Mouse (Mus musculus) C2C12 (cell line): Measurements from ENCODE around the gene Kcnk5. TPM values are rescaled to one million over a fixed set of nuclear protein-coding genes. Genes with fewer than 3 reads are reported as not detected.
A peak's percentile ranks its signal among the peaks of the same experiment; 100 is the strongest.

ENCODE experiments used
- H3K27me3 ChIP-seq: one replicate; pipeline ENCODE4 v1.6.1; 2011; ENCODE audit not compliant: control insufficient read depth, insufficient read depth, insufficient read length
- H3K36me3 ChIP-seq: one replicate; pipeline ENCODE4 v1.6.1; 2011; ENCODE audit not compliant: control insufficient read depth, insufficient read depth
- H3K4me3 ChIP-seq: one replicate; pipeline ENCODE4 v1.5.1; 2011; ENCODE audit warnings: mild to moderate bottlenecking, control low read depth; ENCODE audit not compliant: poor library complexity, insufficient read depth, severe bottlenecking
- H3K79me2 ChIP-seq: one replicate; pipeline ENCODE4 v1.6.1; 2011; ENCODE audit not compliant: control insufficient read depth, insufficient read depth
- H3K79me3 ChIP-seq: one replicate; pipeline ENCODE4 v1.6.1; 2011; ENCODE audit warnings: low read depth, control low read depth
- H3ac ChIP-seq: one replicate; pipeline ENCODE3; 2011; ENCODE audit warnings: low read depth; ENCODE audit not compliant: control insufficient read depth, insufficient read length
- CEBPB ChIP-seq: IDR thresholded peaks from one replicate; pipeline ENCODE4 v1.6.1; 2011; ENCODE audit warnings: low read depth, mild to moderate bottlenecking, control low read depth, moderate library complexity
- CTCF ChIP-seq: IDR thresholded peaks from one replicate; pipeline ENCODE4 v1.5.1; 2011; ENCODE audit not compliant: control insufficient read depth, insufficient read depth, insufficient read length
- FOSL1 ChIP-seq: IDR thresholded peaks from one replicate; pipeline ENCODE4 v1.8.0; 2011; ENCODE audit warnings: mild to moderate bottlenecking, low read length; ENCODE audit not compliant: poor library complexity, insufficient read depth, severe bottlenecking
- MAX ChIP-seq: IDR thresholded peaks from one replicate; pipeline ENCODE4 v1.6.1; 2011; ENCODE audit warnings: mild to moderate bottlenecking, control low read depth
- MYOD1 ChIP-seq: IDR thresholded peaks from one replicate; pipeline ENCODE4 v1.6.1; 2011; ENCODE audit warnings: low read depth; ENCODE audit not compliant: control insufficient read depth, insufficient read length
- MYOG ChIP-seq: IDR thresholded peaks from one replicate; pipeline ENCODE4 v1.6.1; 2011; ENCODE audit not compliant: control insufficient read depth, insufficient read length; ENCODE audit errors: extremely low read depth
- USF1 ChIP-seq: IDR thresholded peaks from one replicate; pipeline ENCODE4 v1.6.1; 2011; ENCODE audit warnings: low read depth, mild to moderate bottlenecking, control low read depth, moderate library complexity
- polyA plus RNA-seq: library from polyadenylated mRNA; unstranded; fragments of >200 nt; fragmentation: generic; extraction: Trizol; gene quantifications from one replicate; pipeline ENCODE4 v1.2.1, GENCODE M21; 2012; ENCODE audit warnings: missing spikeins

Gene Kcnk5
- polyA plus RNA-seq, 1 experiment = 10.1 TPM

DNA sequence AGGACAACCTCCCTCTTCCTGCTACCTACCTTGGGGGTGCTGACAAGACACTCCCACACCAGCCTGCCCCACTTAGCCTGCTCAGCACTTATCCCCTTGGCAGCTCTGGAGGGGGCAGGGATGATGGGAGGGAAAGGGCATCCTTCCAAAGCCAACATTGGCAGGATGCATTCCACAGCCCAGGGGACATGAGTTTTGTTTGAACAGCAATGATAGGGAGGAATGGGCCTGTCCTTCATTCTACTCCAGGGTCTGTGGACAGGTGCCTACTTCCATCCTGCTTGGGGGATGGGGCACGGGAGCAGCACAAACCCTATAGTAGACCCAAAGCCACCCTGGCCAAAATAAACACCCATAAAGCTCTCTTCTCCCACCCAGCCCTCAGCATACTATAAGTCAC, 16.2 kb downstream of the Kcnk5 start:
- no peak overlapping the region for H3ac ChIP-seq
- TF ChIP-seq MYOG = no peak
- no peak for TF ChIP-seq FOSL1
- no peak for TF ChIP-seq CEBPB
- peak; percentile 58 for TF ChIP-seq MYOD1

DNA sequence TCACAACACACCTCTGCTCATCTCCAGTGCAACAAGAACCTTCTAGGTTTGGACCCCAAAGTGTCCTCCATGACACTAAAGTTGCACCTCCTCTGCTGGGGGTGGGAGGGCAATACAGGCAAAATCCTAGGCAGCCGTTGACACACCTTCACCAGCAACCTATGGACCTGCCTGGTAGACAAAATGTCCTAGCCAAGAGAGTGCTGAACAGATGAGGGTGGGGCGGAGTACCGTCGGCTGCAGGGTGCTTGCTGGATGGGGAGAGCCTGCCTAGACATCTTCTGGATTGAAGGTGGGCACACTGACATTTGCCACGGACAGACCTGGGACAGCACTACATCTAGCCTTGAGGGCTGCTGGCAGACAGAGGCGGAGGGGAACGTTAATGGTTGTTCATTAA, 17.2 kb downstream of the Kcnk5 start:
- Histone ChIP-seq H3K79me2 (peaks cover 96% of the 10 kb centered on the region), H3K79me3 (peaks cover 38% of the 10 kb centered on the region), H3K27me3 (no peaks in the 10 kb centered on the region), H3K36me3 (no peaks in the 10 kb centered on the region), H3ac (no peak overlapping the region), H3K4me3 (no peak overlapping the region)
- TF ChIP-seq FOSL1 (no peak), MYOD1 (no peak), USF1 (no peak), MYOG (no peak), MAX (no peak), CTCF (no peak), CEBPB (no peak)

More for the DNA sequence above, 16.2 kb downstream of the Kcnk5 start:
- peaks cover 96% of the 10 kb centered on the region for H3K79me2 ChIP-seq
- no peaks in the 10 kb centered on the region for H3K27me3 ChIP-seq
- H3K36me3 ChIP-seq = no peaks in the 10 kb centered on the region
- peaks cover 38% of the 10 kb centered on the region for H3K79me3 ChIP-seq
- peak overlapping the region; percentile 8 for H3K4me3 ChIP-seq

DNA sequence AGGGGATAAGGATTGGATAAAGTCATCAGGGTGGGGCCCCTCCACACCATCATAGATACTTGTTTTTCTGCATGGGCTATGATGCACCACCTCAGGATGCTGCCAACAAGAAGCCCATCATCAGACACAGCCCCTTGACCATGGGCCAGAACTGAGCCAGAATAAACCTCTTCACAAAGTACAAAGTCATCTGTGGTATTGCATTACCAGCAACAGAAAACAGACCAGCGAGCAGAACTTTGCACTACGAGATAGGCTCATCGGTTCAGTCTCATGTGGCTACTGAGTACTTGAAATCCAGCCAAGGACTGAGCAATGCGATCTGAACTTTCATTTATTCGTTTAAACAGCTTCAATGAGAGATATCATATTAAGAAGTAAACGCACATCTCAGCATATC, 18.9 kb downstream of the Kcnk5 start:
- TF ChIP-seq MYOG = no peak
- no peak for TF ChIP-seq CTCF
- no peak for TF ChIP-seq MAX
- TF ChIP-seq USF1 = no peak
- peak; percentile 35 for TF ChIP-seq CEBPB
- Histone ChIP-seq H3K79me3 (peaks cover 39% of the 10 kb centered on the region), H3K4me3 (no peak overlapping the region), H3ac (no peak overlapping the region), H3K27me3 (no peaks in the 10 kb centered on the region), H3K79me2 (peaks cover 96% of the 10 kb centered on the region), H3K36me3 (peaks cover 4% of the 10 kb centered on the region)

DNA sequence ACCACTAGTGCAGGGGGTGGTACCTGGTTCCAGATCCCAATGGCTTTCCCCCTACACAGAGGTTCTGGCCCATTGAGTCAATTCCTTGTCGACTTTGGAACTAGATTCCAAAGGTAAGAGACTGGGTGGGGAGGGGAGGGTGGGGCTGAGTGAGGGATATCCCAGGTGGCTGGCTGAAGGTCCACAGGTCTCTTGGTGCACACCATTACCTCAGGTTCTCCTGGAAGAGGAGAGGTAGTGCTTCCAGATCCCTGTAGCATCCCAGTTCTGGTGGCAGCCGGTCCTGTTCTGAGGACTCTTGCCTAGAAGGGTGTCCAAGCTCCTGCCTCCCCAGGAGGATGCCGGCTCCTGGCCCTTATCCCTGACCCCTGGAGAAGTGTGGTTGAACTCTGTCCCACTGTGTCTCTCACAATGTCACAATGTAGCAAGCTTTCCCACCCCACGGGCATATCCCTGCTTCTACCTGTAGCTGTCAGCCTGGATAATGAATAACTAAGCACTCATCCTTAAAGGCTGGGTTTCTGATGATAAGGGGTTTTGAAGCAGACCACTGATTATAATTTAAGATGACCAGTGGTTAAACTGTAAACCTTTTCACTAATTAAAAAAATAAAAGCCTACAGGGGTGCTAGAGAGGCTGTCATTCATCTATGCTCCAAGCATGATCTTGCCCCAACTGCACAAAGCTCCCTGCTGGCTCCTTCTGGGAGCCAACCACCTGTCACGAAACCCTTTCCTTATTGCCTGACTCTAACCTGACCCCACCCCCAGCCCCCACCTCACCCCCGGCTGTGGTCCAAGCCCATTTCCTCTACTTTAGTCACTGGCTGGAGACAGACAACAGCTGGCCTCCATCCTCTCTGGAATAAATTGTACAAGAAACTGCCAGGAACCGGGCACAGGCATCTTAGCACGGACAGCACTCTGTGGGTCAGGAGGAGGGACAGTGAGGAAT, 22.6 kb downstream of the Kcnk5 start:
- H3K27me3 ChIP-seq = no peaks in the 10 kb centered on the region
- H3K36me3 ChIP-seq = peaks cover 4% of the 10 kb centered on the region
- H3K79me3 ChIP-seq = peaks cover 38% of the 10 kb centered on the region
- TF ChIP-seq CEBPB (no peak), MYOD1 (peak; percentile 74)
- H3K4me3 ChIP-seq = no peak overlapping the region
- peaks cover 91% of the 10 kb centered on the region for H3K79me2 ChIP-seq
- H3ac ChIP-seq = no peak overlapping the region

DNA sequence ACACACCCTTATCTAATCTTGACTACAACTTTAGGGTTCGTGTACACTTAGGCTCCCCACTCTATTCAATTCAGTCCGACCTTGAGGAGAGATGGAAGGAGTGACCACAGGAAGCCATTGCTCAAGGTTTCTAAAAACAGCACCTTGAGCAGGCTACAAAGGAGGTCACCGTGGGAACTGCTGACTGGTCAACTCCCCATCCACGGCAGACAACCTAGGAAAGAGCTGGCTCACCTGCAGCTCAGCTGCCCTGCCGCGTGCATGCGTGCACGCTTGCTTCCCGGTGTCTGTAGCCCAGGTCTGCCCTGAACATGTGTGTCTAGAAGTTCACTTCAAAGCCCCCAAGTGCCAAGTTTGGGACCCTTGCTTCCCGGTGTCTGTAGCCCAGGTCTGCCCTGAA, 24.0 kb downstream of the Kcnk5 start:
- H3K79me3 ChIP-seq = peaks cover 45% of the 10 kb centered on the region
- H3K27me3 ChIP-seq = no peaks in the 10 kb centered on the region
- no peak overlapping the region for H3ac ChIP-seq

DNA sequence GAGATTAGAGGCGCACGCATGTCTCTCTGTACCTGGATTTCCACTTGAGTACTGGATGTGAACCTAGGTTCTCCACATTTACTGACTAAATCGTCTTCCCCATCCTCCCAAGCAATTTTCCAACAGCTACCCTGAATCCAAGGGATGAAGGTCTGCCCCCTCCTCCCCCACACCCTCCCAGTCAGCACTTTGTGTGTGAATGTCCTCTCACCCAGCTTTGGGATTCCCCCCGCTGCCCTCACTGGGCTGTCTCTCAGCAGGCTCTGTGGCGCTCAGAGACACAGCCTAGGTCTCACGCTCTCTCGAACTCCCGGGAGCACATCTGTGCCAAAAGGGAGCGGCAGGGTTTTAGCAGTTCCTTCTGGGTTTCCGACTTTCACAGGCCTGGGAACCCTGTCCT, 25.9 kb downstream of the Kcnk5 start:
- H3K27me3 ChIP-seq = no peaks in the 10 kb centered on the region
- peaks cover 4% of the 10 kb centered on the region for H3K36me3 ChIP-seq
- no peak overlapping the region for H3K4me3 ChIP-seq
- H3K79me2 ChIP-seq = peaks cover 94% of the 10 kb centered on the region
- H3K79me3 ChIP-seq = peaks cover 39% of the 10 kb centered on the region
- H3ac ChIP-seq = no peak overlapping the region
- TF ChIP-seq MYOG = no peak
- no peak for TF ChIP-seq FOSL1
- TF ChIP-seq USF1 = no peak
- TF ChIP-seq MAX = no peak
- no peak for TF ChIP-seq CTCF
- no peak for TF ChIP-seq CEBPB
- TF ChIP-seq MYOD1 = no peak

More for the DNA sequence above, 24.0 kb downstream of the Kcnk5 start:
- Histone ChIP-seq H3K4me3 (no peak overlapping the region), H3K79me2 (peaks cover 93% of the 10 kb centered on the region), H3K36me3 (peaks cover 4% of the 10 kb centered on the region)
- TF ChIP-seq FOSL1 = no peak
- no peak for TF ChIP-seq MYOG
- no peak for TF ChIP-seq USF1
- TF ChIP-seq MYOD1 = no peak
- TF ChIP-seq CEBPB = no peak
- TF ChIP-seq CTCF = no peak
- TF ChIP-seq MAX = no peak
